17 mouse cellular contexts compared by ENCODE assay signal in genomic region chr7:63189647-63190534, GRCm38 (mm10). TPM values are rescaled to one million over a fixed set of nuclear protein-coding genes. Genes with fewer than 3 reads are reported as not detected.
A peak's percentile ranks its signal among the peaks of the same experiment; 100 is the strongest.
DNase-seq lines count a peak whose midpoint lies in the region; ATAC-seq and TF ChIP-seq lines count a peak whose summit lies in the region.
"Had no signal": no experiment of that assay in that cellular context is flagged by ENCODE, and none has a peak within 500 bp of the region (broad histone marks: within the 10 kb centered on the region; RNA-seq: fewer than 3 reads in every experiment).

No protein-coding gene starts in this region.

- TF ChIP-seq CTCF in liver, postnatal 0 days (IDR thresholded peaks at IDR 0.05; ENCODE audit: low read depth) = no peak

- H3K27ac ChIP-seq in forebrain, embryonic 13.5 days = peak overlapping the region; percentile 44; the same call in 1 of the 2 replicates
- H3K27ac ChIP-seq in hindbrain, embryonic 15.5 days (replicated peaks) = no peak overlapping the region
- peak overlapping the region; percentile 59; the same call in 1 of the 2 replicates for H3K27ac ChIP-seq in neural tube, embryonic 12.5 days
- H3K27ac ChIP-seq in liver, postnatal 0 days (ENCODE audit: low read depth) = no peak overlapping the region
- H3K27ac ChIP-seq: gastrocnemius, adult 2 months had no signal

- ATAC-seq in frontal cortex, adult (ENCODE audit: low TSS enrichment) = peak; percentile 88
- peak; percentile 67 for ATAC-seq in forebrain, embryonic 13.5 days
- ATAC-seq in hindbrain, embryonic 15.5 days (ENCODE audit: low FRiP score, low read depth) = peak; percentile 51; the same call in 1 of the 2 replicates
- peak; percentile 90 for ATAC-seq in neural tube, embryonic 12.5 days (ENCODE audit: low FRiP score, low read depth)
- no peak for ATAC-seq in liver, postnatal 0 days
- ATAC-seq: intestine, embryonic 16.5 days had no signal

- H3K36me3 ChIP-seq in forebrain, embryonic 13.5 days (ENCODE audit: poor library complexity, severe bottlenecking) = no peaks in the 10 kb centered on the region
- H3K36me3 ChIP-seq in hindbrain, embryonic 15.5 days = no peaks in the 10 kb centered on the region
- no peaks in the 10 kb centered on the region for H3K36me3 ChIP-seq in neural tube, embryonic 12.5 days
- H3K36me3 ChIP-seq in liver, postnatal 0 days (replicated peaks; ENCODE audit: insufficient read depth, low read length) = no peaks in the 10 kb centered on the region

- no peak overlapping the region for H3K4me2 ChIP-seq in forebrain, embryonic 13.5 days
- H3K4me2 ChIP-seq in hindbrain, embryonic 15.5 days = no peak overlapping the region
- H3K4me2 ChIP-seq in neural tube, embryonic 12.5 days (replicated peaks) = peak overlapping the region; percentile 27
- no peak overlapping the region for H3K4me2 ChIP-seq in liver, postnatal 0 days (ENCODE audit: low read depth, low read length)

- H3K4me3 ChIP-seq in forebrain, embryonic 13.5 days = no peak overlapping the region
- no peak overlapping the region for H3K4me3 ChIP-seq in hindbrain, embryonic 15.5 days
- H3K4me3 ChIP-seq in neural tube, embryonic 12.5 days = no peak overlapping the region
- no peak overlapping the region for H3K4me3 ChIP-seq in liver, postnatal 0 days (ENCODE audit: low read depth, low read length)
- H3K4me3 ChIP-seq: erythroblast, embryonic 14.5 days; gastrocnemius, adult 2 months had no signal

- H3K9me3 ChIP-seq in forebrain, embryonic 13.5 days (replicated peaks) = no peaks in the 10 kb centered on the region
- no peaks in the 10 kb centered on the region for H3K9me3 ChIP-seq in hindbrain, embryonic 15.5 days
- no peaks in the 10 kb centered on the region for H3K9me3 ChIP-seq in neural tube, embryonic 12.5 days
- H3K9me3 ChIP-seq in liver, postnatal 0 days (ENCODE audit: low read length) = no peaks in the 10 kb centered on the region

- no peak for TF ChIP-seq EP300 in liver, postnatal 0 days (IDR thresholded peaks at IDR 0.05; ENCODE audit: low read depth)

- DNase-seq in frontal cortex, postnatal 10 days (ENCODE audit: low spot score in 2 of 2) = no peak
- no peak for DNase-seq in liver, postnatal 0 days
- no peak for DNase-seq in heart, postnatal 14 days
- DNase-seq in cerebellum, postnatal 36 days = no peak
- DNase-seq: adrenal gland, postnatal 10 days; gastrocnemius, adult 2 months; heart, adult 18-20 months; kidney, postnatal 14 days; lung, adult 2 months had no signal

- H3K9ac ChIP-seq in forebrain, embryonic 13.5 days = no peak overlapping the region
- H3K9ac ChIP-seq in hindbrain, embryonic 15.5 days = no peak overlapping the region
- H3K9ac ChIP-seq in neural tube, embryonic 12.5 days = no peak overlapping the region
- no peak overlapping the region for H3K9ac ChIP-seq in liver, postnatal 0 days (replicated peaks)

- no peaks in the 10 kb centered on the region for H3K27me3 ChIP-seq in forebrain, embryonic 13.5 days
- H3K27me3 ChIP-seq in hindbrain, embryonic 15.5 days = no peaks in the 10 kb centered on the region
- no peaks in the 10 kb centered on the region for H3K27me3 ChIP-seq in neural tube, embryonic 12.5 days (replicated peaks)
- no peaks in the 10 kb centered on the region for H3K27me3 ChIP-seq in liver, postnatal 0 days (ENCODE audit: insufficient read depth, low read length)

- 81% methylated on average over 13 of the region's 13 CpGs for WGBS in forebrain, embryonic 13.5 days
- 63% methylated on average over 13 of the region's 13 CpGs for WGBS in hindbrain, embryonic 15.5 days
- WGBS in neural tube, embryonic 12.5 days = 65% methylated on average over 13 of the region's 13 CpGs
- 78% methylated on average over 13 of the region's 13 CpGs for WGBS in liver, postnatal 0 days (ENCODE audit: insufficient replicate concordance)

- intact Hi-C loops in heart, postnatal 14 days (cut with DNase I) = no loop called here

- 0 out of 2 replicates have a peak, but pooled peaks cover 9% of the 10 kb centered on the region for H3K4me1 ChIP-seq in forebrain, embryonic 13.5 days
- peaks cover 8% of the 10 kb centered on the region for H3K4me1 ChIP-seq in hindbrain, embryonic 15.5 days (replicated peaks)
- peaks cover 6% of the 10 kb centered on the region; the same call in 1 of the 2 replicates for H3K4me1 ChIP-seq in neural tube, embryonic 12.5 days
- H3K4me1 ChIP-seq in liver, postnatal 0 days (ENCODE audit: insufficient read depth) = no peaks in the 10 kb centered on the region

RNA-seq across cellular contexts. Expression of gene Chrna7, which starts 22.5 kb away (rescaled TPM):
- 5.0 and 5.4 TPM in 2 replicates for polyA plus RNA-seq in forebrain, embryonic 13.5 days (2015; fragmentation: Nextera tagmentation; extraction: Ambion mirVana)
- 9.6 and 10.0 TPM in 2 replicates for polyA plus RNA-seq in hindbrain, embryonic 15.5 days (2015; fragmentation: Nextera tagmentation; extraction: Ambion mirVana)
- 10.6 and 11.6 TPM in 2 replicates for polyA plus RNA-seq in neural tube, embryonic 12.5 days (2016; fragmentation: Nextera tagmentation; extraction: Ambion mirVana)
- not detected in 2 replicates for polyA plus RNA-seq in liver, postnatal 0 days (2015; fragmentation: Nextera tagmentation; extraction: Ambion mirVana)
- not detected for total RNA-seq in heart, postnatal 14 days (2021)
- total RNA-seq: megakaryocyte progenitor cell, adult 5-6 weeks had no signal
- polyA plus RNA-seq: erythroblast, embryonic 14.5 days; heart, postnatal 0 days had no signal

Comparison
In these comparisons a context has a peak if more than half of its experiments do, and no peak if none do; other contexts are left out.
1. H3K27ac ChIP-seq: peak in forebrain, embryonic 13.5 days (single experiment) and neural tube, embryonic 12.5 days (single experiment); none in hindbrain, embryonic 15.5 days (single experiment) and liver, postnatal 0 days (single experiment).